Mouse (Mus musculus): ENCODE measurements around the gene 1700013G24Rik. TPM values are rescaled to one million over a fixed set of nuclear protein-coding genes. Genes with fewer than 3 reads are reported as not detected.

Gene 1700013G24Rik
- total RNA-seq, 2 experiments from 2014 or later: not detected

DNA sequence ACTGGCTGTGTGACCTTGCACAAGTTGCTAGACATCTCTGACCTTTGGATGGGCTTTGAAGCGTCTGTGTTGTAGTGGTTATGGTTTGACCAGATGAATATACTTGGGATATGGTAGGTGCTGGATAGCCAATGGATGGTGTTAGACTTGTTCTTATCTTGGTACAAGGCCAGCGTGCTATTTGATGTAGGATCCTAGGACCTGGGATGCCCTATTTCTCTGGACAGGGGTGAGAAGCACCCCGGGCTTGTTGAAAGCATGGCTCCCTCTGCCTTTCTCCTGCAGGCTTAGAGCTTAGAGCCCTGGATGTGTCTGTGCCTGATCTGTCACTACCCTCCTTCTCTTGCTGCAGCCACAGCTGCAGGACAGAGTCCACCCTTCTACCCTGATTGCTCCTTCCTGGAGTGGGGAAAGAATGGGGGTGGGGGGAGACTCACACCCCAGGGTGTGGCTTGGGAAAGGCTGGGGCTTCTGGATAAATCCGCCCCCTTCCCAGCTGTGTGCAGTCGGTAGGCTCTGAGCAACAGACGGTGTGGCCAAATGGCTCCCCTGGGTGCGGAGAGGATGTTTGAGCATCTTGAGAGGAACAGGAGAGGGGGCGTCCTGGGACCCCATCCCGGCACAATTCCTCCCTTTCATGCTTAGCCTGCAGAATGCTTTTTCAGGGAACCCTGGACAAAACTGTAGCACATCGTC is 23.1 kb downstream of the 1700013G24Rik start:
- peak; percentile 62 for DNase-seq

DNA sequence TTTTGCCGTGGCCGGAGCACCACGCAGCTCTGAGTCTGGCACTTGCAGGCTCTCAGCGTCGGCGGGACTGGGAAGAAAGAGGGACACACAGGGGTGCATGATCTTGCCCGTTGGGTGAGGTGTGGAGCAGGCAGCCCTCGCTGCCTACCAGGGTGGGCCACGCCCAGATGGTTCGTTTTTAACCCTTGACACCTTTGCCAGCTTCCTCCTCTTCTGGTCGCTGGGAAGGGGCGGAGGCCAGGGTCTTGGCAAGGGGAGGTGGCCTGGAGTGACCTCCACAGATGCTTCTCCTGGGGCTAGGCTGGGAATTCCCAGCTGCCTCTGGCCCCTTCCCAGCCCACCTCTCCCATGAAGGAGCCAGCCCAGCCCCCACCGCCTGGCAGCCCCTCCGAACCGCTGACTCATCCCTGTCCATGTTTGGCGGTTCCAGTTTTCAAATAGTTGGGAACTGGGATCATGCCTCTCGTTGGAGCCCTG is 23.7 kb downstream of the 1700013G24Rik start:
- DNase-seq: peak; percentile 76

DNA sequence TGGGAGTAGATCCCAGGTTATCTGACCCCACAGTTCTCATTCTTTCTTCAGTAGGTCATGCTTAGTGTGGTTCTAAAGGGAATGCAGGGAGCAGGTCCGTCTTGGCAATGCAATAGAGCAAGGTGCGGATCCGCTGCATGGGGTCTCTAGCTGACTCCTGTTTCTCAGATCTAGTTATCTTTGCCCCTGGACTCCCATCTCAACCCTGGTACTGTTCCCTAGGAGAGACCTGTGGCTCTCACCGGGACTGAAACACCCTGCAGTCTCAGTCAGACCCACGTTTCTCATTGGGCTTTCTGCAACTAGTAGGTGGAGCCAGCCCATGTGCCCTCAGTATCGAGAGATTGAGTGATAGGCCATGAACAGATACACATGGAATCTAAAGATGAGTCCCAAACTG is 24.5 kb downstream of the 1700013G24Rik start:
- peak; percentile 10 for DNase-seq

- DNase-seq: peak; percentile 16
Observed at GRCm38 (mm10) chr4:137478306-137478705, 25.2 kb downstream of the 1700013G24Rik start.

GRCm38 (mm10) chr4:137479757-137480156 is 26.7 kb downstream of the 1700013G24Rik start:
- DNase-seq: no peak

DNA sequence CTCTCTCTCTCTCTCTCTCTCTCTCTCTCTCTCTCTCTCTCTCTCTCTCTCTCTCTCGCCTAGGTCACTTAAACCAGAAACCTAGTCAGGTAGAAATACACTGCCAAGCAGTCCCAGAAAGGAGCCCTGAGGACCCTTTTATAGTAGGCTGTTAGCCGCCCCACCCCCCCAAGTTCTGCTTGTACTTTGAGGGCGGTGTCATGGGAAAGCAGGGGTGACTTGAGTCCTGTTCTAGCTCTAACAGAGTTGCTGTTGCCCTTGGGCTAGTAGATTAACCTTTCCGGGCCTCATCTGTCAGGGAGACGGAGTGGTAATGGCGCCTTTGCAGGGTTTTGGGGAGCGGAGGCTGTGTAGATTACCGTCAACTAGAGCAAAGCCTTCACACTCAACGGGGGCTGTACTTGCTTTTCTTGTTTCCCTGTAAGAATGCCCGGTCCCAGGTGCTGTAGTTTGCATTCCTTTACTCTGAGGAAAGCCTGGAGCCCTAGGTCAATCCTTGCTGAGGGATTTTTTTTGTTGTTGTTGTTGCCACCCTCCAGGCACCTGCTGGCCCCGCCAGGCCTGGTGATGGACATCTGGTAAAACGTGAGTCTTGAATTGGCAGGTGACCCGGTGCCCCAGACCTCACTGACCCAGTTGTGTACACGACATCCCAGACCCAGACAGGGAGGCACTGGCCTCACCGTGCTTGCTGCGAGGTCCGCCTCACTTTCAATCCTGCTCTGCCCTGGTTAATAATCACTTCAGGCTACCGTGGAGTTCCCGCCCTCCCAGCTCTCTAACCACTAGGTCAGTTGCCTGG is 27.3 kb downstream of the 1700013G24Rik start:
- DNase-seq: no peak

DNA sequence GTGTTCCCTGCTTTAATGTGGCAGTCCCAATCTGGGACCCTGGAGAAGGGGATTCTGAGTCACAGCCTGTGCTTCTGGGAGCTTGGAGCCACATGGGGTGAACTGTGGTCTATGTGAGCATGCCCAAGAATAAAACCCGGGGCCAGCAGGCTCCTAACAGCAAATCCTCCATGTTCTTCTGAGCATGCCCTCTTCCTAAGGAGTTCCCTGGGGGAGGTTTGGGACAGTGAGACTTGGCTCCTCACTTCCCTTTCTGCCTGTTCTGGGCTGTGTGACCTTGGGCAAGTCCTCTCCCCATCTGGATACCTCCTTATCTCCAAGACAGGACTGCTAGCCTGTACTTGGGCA is 27.9 kb downstream of the 1700013G24Rik start:
- no peak for DNase-seq

GRCm38 (mm10) chr4:137481381-137482030 is 28.4 kb downstream of the 1700013G24Rik start:
- peak; percentile 14 for DNase-seq

- DNase-seq: peak; percentile 76
Observed at GRCm38 (mm10) chr4:137483871-137484270, 30.8 kb downstream of the 1700013G24Rik start.

GRCm38 (mm10) chr4:137484586-137484985 is 31.5 kb downstream of the 1700013G24Rik start:
- peak; percentile 90 for DNase-seq

DNA sequence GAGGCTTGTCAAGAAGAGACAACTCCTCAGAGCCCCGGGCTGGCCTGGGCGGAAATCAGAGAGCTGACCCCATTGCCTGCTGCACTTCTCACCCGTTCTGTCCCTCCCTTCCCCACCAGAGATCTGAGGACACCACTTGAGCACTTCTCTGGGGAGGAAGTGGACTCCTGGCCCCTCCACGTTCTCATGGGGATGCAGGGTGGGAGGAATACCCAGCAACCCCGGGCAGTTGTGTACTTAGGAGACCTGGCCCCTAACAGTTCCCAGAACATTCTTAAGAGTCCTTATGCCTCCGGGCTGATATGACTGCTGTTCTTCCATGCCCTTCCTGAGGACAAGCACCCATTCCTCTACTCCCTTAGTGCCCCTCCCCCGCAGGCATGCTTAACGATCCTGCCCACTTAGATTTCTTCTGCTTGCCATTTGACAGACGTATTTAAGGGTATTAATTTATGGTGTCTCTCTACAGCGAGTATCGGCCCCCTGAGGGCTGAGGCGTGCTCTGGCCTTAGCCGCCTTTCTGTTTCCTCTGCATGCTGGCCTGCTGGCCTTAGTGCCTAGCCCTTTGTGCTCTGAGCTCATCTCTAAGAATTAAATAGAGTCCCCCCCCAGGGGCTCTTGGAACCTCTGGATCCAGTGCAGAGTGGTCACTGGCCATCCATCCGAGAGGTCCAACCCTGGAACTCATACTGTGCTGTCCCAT is 32.3 kb downstream of the 1700013G24Rik start:
- no peak for DNase-seq

DNA sequence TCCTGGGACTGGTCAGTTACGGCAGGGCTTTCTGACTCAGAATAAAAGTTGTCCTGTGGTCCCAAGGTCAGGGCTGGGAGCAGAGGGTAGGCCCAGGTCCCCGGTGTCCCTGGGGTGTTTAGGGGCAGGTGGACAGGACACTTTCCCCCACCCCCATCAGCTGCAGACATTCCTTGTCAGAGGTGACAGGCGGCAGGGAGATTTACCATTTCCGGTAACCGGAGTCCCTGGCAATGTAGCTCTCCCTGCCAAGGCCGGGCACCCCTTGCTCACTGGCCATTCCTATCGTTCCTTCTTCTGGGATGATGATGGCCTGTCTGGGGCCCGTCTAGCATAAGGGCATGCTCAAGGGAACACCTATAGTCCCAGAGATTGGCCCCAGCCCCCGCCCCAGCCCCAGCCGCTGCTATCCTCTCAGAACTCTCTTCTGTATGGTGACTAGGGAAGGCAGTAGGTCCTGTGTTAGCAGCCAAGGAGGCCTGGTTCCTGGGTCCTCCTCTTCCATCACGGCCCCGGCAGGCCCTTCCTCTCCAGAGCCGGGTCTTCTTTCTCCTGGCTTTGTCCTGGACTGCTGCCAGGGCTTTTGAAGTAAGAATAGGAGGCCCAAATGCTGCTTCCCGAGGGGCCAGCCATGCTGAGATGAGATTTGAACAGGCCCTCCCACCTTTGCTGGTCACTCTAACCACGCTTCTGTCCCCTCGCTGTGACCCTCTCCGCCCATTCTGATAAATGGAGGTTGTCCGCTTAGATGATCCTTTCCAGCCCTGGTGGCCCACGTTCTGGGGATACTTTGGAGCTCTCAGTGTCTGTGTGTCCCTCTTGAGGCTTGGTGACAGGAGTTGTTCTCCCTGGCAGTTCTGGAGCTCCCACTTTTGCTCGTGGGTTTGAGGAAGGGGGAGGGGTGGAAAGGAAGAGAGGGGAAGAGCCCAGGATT is 33.3 kb downstream of the 1700013G24Rik start:
- DNase-seq: peak; percentile 68

DNA sequence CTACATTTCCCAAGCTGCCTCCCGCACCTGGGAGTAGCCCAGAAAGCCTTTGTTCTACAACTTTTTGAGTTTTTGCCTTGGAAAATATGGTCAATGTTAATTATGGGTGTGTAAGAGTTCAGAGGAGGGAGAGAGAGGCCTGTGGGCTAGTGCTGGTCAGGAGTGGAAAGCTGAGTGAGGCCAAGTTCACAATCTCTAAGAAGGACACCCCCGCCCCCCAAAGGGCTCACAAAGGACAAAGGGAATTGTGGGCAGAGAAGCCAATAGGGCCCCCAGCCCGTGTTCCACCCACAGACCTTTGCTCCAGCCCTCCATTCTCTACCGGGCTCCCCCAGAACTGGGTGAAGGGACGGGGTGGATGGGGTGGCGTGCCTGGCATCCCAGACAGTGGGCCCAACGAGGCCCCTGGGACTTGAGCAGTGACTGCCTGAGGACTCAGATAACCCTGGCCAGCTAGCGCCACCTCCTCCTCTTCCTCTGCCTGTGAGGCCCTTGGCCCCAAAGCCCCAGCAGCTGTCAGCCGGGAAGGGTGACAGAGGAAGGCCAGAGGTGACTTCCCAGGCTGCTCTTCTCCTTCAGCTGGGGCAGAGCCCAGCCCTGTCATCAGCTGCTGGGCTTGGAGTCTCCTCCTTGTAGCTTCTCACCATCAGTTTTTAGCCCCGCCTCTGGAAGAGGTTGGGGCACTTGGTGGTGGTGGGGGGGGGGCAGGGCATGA is 34.4 kb downstream of the 1700013G24Rik start:
- peak; percentile 80 for DNase-seq

DNA sequence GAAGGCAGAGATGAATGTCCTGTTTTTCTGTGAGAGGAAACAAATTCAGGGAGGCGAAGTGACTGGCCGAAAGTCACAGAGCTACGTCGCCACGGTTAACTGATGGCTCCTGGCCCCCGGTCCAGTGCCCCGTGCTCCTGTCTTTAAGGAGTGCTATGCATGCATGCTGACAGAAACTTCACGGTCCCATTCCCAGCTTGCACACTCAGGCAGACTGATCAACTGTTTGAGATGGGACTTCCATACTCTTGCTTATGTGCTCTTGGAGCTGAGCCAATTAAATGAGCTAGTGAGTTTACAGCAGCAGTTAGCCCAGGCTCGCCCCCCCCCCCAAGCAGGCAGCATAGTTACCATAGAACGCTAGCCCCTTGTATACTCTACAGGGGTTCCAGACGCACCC is 35.0 kb downstream of the 1700013G24Rik start:
- DNase-seq: no peak

DNA sequence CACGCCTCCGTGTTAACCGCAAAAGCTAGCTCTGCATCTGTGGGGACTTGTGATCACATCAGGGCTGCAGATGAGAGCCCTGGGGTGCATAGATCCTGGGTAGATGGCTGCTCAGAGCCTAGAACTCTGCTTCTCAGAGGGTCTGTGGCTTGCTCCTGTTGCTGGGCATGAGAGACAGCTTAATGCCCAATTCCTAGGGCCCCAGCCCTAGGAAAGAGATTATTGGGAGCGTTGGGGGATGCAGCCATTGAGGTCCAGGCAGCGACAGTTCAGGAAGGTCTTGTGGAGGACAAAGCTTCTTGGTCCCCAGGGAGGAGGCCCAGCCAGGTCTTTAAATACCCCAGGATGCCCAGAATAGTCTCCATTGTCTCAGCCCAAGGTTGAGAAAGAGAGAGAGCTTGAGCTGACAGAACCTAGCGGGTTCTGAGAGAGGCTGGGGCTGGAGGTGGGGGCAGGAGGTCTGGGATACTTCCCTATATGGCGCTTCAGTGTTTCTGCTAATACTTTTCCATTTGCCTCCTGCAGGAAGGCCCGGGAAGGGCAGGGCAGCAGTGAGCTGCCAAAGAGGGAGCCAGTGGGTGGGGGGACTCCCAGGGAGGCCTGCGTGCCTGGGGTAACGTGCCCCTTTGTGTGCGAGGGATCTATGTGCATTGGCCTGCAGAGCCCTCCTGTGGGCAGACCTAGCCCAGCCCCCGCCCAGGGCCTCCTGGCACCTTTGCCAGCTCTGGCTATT is 35.7 kb downstream of the 1700013G24Rik start:
- peak; percentile 66 for DNase-seq

DNA sequence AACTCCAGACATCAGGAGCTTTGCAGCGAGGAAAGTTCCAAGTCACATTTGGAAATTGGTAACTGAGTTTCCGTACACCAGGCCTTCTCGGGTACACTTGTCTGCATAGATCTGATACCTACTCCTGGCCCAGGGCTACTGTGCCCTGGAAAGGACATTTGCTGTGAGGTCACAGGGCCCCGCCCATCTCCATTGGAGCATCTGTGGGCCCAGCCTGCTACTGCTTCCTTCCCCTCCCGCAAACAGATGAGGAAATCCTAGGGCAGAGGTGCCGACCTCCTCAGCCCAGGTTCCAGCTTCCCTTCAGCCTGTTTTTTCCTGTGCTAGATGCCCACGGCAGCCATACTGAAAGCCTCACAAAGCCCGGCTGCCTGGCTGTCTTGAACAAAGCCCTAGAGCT is 36.9 kb downstream of the 1700013G24Rik start:
- DNase-seq: peak; percentile 58

DNA sequence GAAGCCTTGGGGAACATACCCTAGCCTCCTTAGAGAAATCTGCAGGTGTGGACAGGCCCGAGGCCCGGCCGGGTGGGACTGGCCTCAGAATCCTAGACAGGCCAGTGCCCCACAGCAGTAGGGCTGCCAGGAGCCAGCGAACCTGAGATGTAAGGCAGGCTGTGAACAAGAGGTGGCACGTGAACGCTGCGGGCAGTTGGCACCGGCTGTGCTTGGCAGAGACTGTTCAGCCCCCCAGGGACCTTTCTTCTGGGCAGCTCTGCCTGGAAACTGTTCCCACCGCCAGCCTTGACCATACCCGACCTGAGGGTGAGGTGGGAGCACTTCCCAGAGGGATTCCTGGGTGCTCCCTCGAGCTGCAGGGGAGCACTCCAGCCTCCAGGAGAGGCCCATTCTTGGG is 39.5 kb downstream of the 1700013G24Rik start:
- peak; percentile 77 for DNase-seq

DNA sequence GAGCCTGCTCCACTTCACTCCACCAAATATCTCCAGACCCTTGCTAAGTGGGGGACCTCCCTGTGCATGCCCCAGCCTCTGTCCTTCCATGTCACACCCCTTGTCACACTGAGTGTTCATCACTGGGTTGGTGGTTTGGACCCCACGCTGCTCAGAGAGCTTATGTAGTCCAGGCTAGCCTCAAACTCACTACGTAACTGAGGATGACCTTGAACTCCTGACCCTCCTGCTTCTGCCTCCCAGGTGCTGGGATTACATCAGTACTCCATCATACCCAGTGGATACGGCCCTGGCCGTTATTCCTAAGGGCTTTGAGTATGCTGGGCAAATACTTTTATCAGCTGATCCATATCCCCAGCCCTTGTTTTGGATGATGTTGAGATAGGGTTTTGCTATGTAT is 40.1 kb downstream of the 1700013G24Rik start:
- DNase-seq: no peak

DNA sequence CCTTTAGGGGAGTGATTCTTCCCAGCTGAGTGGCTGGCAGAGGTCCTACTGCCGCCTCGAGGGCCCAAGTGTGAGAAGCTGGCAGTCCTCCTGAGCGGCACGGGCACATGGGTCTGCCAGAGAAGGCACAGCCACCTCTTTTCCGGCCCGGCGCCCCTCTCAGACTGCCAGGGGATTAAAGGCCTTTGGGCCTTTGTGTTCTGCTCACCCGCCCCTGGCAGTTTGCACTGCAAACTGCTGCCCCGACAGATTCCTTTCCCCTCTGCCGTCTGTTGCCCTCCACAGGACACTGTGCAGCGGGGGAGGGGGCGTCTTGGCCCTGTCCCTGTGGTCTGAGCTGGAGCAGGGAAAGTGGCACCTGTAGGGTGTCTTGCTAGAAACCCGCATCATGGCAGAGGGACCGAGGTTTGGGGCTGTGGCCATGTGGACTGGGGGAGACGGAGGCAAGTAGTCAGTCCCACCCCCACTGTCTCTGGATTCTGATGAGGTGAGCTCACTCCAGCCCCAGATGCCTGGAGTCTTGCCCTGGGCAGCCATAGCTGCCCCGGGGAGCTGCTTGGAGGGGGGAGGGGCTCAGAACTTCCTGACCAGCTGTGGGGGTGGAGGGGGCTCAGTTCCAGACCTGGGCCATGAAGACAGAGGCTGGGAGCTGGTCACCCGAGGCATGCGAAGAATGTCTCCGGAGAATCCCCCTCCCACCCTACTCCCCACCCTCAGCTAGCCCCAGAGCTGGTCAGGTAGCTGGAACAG is 41.8 kb downstream of the 1700013G24Rik start:
- DNase-seq: peak; percentile 78
